Mouse (Mus musculus): Measurements from ENCODE around the gene Fads1. TPM values are rescaled to one million over a fixed set of nuclear protein-coding genes. Genes with fewer than 3 reads are reported as not detected.

The Fads1 gene
- polyA plus RNA-seq, 1 experiment from 2014 or later = 89.6 TPM

DNA sequence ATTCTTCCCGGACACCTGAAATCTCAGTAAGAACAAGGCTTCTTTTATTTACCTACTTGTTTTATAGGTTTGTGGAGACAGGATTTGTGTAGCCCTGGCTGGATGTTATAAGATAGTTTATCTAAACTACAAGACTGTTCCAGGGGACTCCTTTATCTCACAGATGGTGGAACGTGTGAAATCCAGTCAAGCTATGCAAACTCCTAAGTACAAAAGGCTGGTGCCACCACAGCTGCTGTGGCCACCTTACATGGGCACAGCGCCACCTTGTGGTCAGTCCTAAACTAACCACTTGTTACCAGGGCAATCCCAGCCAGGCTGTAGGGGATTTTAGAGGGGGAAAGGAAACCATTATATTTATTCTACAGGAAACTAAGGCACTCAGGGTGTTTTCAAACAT is 16.0 kb downstream of the Fads1 start:
- Histone ChIP-seq H3K36me3 (peaks cover 69% of the 10 kb centered on the region), H3K4me3 (no peak overlapping the region), H3K9me3 (no peaks in the 10 kb centered on the region), H3K27ac (no peak overlapping the region), H3K27me3 (ENCODE audit: insufficient read depth, poor library complexity, severe bottlenecking) (no peaks in the 10 kb centered on the region), H3K4me1 (peaks cover 9% of the 10 kb centered on the region)
- DNase-seq (ENCODE audit: low spot score) = no peak
- 28% methylated on average over 3 of the region's 3 CpGs for WGBS

DNA sequence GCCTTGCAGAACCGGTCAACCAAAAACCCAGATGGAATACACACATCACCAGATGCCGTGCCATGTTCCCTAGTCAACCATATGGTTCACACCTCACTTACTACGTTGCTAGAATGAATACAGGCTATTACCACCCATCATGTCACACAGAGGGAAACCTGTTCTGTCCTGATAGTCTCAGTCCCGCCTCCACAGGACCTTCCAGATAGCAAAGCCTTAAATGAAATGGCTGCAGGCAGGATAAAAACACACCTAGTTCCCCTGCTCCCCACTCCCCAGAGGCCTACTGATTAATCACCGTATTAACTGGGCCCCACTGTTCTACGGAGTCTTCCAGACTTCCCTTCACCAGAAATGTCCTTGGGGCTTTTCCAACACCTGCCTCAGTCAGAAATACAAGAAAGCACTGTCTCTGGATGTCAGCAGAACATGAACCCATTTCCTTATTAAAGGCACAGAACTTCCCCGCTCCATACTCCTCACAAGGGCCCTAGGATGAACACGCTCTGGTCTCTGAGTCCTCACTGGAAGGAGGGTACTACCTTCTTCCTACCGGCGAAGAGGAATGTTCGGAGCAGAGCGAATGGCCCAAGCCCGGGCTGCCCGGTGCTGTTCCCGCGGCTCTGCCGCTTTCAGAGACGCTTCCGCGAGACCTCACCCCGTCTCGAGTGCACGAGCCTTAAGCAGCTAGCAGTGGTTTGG is 20.6 kb downstream of the Fads1 start:
- 3% methylated on average over 23 of the region's 23 CpGs for WGBS

DNA sequence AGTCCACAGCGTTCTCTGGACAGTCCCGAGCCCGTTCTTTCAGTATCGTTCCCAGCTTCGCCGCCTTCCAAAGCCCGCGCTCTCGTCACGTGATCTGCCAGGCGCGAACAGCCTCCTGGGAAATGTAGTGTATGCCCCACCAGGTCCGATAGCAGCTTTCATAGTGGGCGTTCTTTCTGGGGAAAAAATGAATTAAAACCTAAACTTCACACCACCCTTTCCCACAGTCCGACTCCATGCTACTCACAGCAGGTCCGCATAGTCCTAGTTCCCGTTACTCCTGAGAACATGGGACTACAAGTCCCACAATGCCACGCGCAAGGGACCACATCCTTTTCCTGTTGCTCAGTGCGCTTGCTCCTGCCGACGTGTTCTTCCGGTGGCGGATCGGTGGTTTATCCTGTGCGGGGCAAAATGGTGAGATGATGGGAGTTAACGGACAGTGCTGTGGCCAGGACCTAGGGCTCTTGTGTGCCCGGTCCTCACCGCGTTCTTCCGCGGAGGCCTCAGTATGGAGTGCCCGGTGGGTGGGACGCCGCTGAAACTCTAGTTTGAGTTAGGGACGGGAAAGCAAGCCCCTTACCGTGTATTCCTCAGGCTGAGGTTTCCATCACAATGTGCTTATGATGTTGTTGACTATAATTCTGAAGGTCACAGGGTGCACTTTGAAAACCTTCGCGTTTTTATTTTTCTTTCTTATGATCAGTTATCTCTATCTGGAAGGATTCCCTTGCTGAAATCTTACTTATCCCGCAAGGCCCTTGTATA is 21.3 kb downstream of the Fads1 start, which contains the start of the genes Tmem258 and Fen1:
Gene Tmem258, plus strand, starts transcription at position 167 of the 768 bp plus-strand sequence.
Gene Fen1, minus strand, starts transcription at position 322 of the 768 bp plus-strand sequence.
- Histone ChIP-seq H3K9me3 (no peaks in the 10 kb centered on the region), H3K4me1 (peaks cover 17% of the 10 kb centered on the region), H3K36me3 (peaks cover 60% of the 10 kb centered on the region), H3K27me3 (ENCODE audit: insufficient read depth, poor library complexity, severe bottlenecking) (no peaks in the 10 kb centered on the region), H3K4me3 (peak within 1 kb of the TSS; percentile 91), H3K27ac (peak within 1 kb of the TSS; percentile 95)
- under 1% methylated on average over 40 of the region's 40 CpGs for WGBS
- DNase-seq (ENCODE audit: low spot score) = peak; percentile 96

More for the DNA sequence above, 20.6 kb downstream of the Fads1 start:
- Histone ChIP-seq H3K9me3 (no peaks in the 10 kb centered on the region), H3K36me3 (peaks cover 58% of the 10 kb centered on the region), H3K4me1 (peaks cover 17% of the 10 kb centered on the region), H3K27me3 (ENCODE audit: insufficient read depth, poor library complexity, severe bottlenecking) (no peaks in the 10 kb centered on the region), H3K4me3 (peak overlapping the region; percentile 91), H3K27ac (peak overlapping the region; percentile 95)
- no peak for DNase-seq (ENCODE audit: low spot score)

DNA sequence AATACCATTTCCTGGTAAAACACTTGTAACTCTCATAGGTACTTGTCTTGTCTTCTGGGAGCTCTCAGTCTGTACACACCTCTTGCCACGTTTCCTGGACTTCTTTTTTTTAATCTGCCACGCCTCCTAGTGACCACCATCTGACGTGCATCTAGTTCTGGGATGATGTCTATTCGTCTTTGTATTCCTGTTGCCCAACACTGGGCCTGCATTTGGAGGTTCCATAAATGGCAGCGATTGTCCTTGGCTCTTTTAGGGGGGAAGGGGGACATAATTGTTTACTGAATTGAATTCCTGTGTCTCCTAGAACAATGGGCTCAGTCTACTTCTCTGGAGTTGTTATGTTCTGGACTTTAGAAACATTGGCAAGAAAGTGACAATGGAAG is 21.9 kb downstream of the Fads1 start:
- H3K27ac ChIP-seq = peak overlapping the region; percentile 95
- H3K27me3 ChIP-seq (ENCODE audit: insufficient read depth, poor library complexity, severe bottlenecking) = no peaks in the 10 kb centered on the region
- H3K9me3 ChIP-seq = no peaks in the 10 kb centered on the region
- H3K4me1 ChIP-seq = peaks cover 17% of the 10 kb centered on the region
- DNase-seq (ENCODE audit: low spot score) = no peak
- peak overlapping the region; percentile 91 for H3K4me3 ChIP-seq
- 2% methylated on average over 5 of the region's 5 CpGs for WGBS
- H3K36me3 ChIP-seq = peaks cover 60% of the 10 kb centered on the region

DNA sequence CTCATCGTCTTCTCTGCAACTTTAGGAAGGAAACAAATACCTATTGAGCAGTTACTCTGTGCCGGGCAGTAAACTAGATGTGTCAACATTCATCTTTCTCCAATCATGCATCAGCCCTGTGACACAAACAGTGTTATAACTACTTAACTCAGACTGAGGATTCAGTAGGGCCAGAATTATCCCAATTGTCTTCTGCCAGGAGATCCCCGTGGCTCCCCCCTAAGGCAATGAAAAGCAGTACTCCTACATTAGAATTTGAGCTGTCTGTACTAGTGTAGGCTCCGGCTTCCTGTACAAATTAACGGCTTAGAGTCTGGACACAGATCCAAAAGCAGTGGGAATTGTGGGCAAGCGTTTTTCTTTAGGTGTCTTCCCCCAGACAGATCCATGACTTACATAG is 22.4 kb downstream of the Fads1 start:
- Histone ChIP-seq H3K4me3 (peak overlapping the region; percentile 91), H3K4me1 (peaks cover 17% of the 10 kb centered on the region), H3K9me3 (no peaks in the 10 kb centered on the region), H3K27me3 (ENCODE audit: insufficient read depth, poor library complexity, severe bottlenecking) (no peaks in the 10 kb centered on the region), H3K36me3 (peaks cover 60% of the 10 kb centered on the region), H3K27ac (no peak overlapping the region; the same call in 1 of the 2 replicates)
- 75% methylated on average over 6 of the region's 6 CpGs for whole genome bisulfite sequencing
- no peak for DNase-seq (ENCODE audit: low spot score)

DNA sequence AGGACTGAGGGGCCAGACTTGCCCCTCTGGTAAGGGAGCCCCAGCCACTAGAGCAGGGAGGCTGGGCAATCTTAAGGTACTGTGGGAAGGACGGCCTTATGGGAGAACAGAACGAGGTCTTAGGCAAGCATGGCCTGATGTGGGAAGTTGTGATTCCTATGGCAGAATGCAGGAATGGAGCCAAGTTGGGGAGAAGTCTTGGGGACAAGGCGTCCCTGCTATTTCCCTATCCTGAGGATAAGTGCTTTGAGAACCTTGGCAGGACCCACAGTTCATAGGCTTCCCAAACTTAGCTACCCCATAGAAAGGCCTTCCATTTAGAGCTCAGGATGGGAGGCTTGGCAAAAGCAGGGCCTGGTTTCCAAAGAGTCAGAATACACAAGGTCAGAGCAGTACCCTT is 26.2 kb downstream of the Fads1 start:
- Histone ChIP-seq H3K27me3 (ENCODE audit: insufficient read depth, poor library complexity, severe bottlenecking) (no peaks in the 10 kb centered on the region), H3K9me3 (no peaks in the 10 kb centered on the region), H3K4me1 (0 out of 2 replicates have a peak, but pooled peaks cover 8% of the 10 kb centered on the region), H3K36me3 (peaks cover 79% of the 10 kb centered on the region), H3K27ac (no peak overlapping the region), H3K4me3 (no peak overlapping the region)
- 76% methylated on average over 3 of the region's 3 CpGs for WGBS
- no peak for DNase-seq (ENCODE audit: low spot score)

DNA sequence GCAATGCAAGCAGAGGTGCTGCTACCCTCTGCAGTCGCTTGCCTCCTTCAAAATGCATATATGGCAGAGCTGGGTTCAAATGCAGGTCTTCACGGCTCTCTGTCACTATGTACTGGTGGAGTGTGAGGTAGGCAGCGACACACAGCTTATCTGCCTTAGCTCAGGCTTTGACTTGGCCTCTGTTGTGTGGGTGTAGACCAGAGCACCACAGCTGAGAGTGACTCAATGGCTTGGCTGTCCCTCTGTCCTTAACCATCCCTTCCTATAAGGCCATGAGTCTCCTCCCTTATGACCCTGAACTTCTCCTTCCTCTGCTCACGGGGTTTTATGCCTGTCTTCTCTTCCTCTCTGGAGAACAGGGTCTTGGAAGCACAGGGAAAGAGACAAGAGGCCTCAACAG is 28.2 kb downstream of the Fads1 start:
- no peak overlapping the region for H3K27ac ChIP-seq
- no peaks in the 10 kb centered on the region for H3K4me1 ChIP-seq
- no peaks in the 10 kb centered on the region for H3K27me3 ChIP-seq (ENCODE audit: insufficient read depth, poor library complexity, severe bottlenecking)
- no peak for DNase-seq (ENCODE audit: low spot score)
- H3K4me3 ChIP-seq = no peak overlapping the region
- no peaks in the 10 kb centered on the region for H3K9me3 ChIP-seq
- peaks cover 92% of the 10 kb centered on the region for H3K36me3 ChIP-seq
- WGBS = 78% methylated on average over 4 of the region's 4 CpGs

DNA sequence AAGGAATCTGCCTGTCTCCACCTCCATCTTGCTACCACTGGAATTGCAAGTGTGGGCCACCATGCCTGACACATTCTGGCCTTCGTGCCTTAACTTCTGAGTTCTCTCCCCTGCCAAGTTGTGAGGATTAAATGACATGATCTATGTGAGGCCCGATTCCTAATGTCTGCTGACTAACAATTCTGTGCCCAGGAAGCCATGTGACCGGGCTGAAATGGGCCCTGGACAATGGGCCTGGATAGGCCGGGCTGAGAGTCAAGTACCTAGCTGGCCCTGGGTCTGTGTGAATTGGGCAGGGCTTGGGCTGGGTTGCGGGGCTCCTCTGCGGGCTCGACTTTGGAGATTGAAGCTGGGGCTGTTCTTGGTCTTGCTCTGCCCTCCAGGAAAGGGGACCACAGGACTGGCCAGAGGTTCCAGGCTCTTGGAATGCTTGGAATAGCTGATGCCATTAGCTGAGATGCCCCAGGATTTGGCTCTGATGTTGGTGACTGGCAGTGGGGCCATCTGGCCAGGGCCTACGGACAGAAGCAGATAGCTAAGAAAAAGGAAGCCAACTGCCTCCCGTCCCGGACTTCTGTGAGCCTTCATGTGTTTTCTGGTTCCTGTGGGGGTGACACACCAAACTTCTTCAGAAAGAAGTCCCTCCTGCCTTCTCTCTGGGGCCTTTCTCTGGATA is 31.2 kb downstream of the Fads1 start:
- Histone ChIP-seq H3K27me3 (ENCODE audit: insufficient read depth, poor library complexity, severe bottlenecking) (no peaks in the 10 kb centered on the region), H3K27ac (no peak overlapping the region), H3K4me3 (no peak overlapping the region), H3K9me3 (no peaks in the 10 kb centered on the region), H3K4me1 (no peaks in the 10 kb centered on the region), H3K36me3 (peaks cover 82% of the 10 kb centered on the region)
- 87% methylated on average over 10 of the region's 10 CpGs for WGBS
- no peak for DNase-seq (ENCODE audit: low spot score)

DNA sequence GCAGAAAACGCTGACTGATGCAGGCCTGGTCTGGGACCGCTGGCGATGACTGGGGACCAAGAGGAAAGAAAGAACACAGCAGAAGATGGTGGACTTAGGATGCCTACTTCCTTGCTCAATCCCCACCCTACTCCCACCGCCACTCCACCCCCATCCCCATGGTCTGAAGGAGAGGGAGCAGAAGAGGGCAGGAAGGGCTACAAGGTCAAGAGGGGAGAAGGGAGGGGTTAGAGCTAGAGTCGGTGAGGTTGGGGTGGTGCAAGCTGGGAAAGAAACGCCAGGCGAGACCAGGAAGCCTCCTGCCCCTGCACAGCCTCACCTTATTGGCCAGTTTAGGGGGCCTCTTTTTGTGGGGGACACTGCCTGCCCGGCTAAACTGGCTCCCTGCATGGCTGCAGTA is 33.4 kb downstream of the Fads1 start:
- 75% methylated on average over 8 of the region's 8 CpGs for WGBS
- H3K4me1 ChIP-seq = peaks cover 11% of the 10 kb centered on the region
- DNase-seq (ENCODE audit: low spot score) = no peak
- H3K36me3 ChIP-seq = peaks cover 72% of the 10 kb centered on the region
- no peak overlapping the region for H3K4me3 ChIP-seq
- no peak overlapping the region for H3K27ac ChIP-seq
- no peaks in the 10 kb centered on the region for H3K27me3 ChIP-seq (ENCODE audit: insufficient read depth, poor library complexity, severe bottlenecking)
- H3K9me3 ChIP-seq = no peaks in the 10 kb centered on the region

DNA sequence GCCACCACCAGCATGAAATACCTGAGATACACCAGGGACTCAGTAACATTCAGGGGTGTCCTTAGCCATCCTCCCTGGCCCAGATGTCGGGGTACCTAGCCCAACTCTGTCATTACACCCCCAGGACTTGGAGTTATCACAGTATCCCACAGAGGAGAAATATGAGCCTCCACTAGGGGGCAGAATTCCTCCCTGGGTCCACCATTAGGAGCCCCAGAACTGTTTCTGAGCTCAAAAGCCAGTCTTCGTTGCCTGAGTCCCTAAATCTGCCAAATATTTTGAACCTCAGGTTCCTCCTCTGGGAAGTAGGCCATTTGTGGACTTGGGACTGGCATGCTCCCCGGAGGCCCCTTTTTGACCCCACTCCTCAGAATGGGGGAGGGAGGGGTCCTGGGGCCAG is 36.4 kb downstream of the Fads1 start:
- no peaks in the 10 kb centered on the region for H3K9me3 ChIP-seq
- DNase-seq (ENCODE audit: low spot score) = no peak
- peaks cover 46% of the 10 kb centered on the region for H3K36me3 ChIP-seq
- H3K4me3 ChIP-seq = no peak overlapping the region
- peaks cover 35% of the 10 kb centered on the region for H3K4me1 ChIP-seq
- WGBS = 53% methylated on average over 3 of the region's 3 CpGs
- peak overlapping the region; percentile 57 for H3K27ac ChIP-seq
- no peaks in the 10 kb centered on the region for H3K27me3 ChIP-seq (ENCODE audit: insufficient read depth, poor library complexity, severe bottlenecking)

DNA sequence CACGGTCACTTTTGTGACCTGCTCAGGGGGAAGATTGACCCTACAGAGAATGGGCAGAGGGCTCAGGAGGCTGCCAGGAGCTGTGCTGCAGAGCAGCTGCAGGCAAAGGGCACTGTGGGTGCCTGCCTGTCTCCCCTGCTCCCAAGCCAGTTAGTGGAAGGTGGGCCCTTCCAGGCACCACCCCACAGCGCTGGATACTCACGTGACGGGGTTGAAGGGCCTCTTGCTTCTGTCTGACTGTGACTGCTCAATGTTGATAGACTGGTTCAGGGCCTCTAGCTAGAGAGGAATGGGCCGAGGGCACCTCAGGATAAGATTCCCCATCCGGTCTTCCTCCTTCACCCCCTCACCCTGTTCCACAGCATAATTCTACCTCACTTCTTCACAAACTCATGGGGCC is 36.9 kb downstream of the Fads1 start:
- no peak for DNase-seq (ENCODE audit: low spot score)
- Histone ChIP-seq H3K4me1 (peaks cover 40% of the 10 kb centered on the region), H3K27me3 (ENCODE audit: insufficient read depth, poor library complexity, severe bottlenecking) (no peaks in the 10 kb centered on the region), H3K4me3 (no peak overlapping the region), H3K27ac (peak overlapping the region; percentile 57), H3K9me3 (no peaks in the 10 kb centered on the region), H3K36me3 (peaks cover 46% of the 10 kb centered on the region)
- WGBS = 68% methylated on average over 6 of the region's 6 CpGs

DNA sequence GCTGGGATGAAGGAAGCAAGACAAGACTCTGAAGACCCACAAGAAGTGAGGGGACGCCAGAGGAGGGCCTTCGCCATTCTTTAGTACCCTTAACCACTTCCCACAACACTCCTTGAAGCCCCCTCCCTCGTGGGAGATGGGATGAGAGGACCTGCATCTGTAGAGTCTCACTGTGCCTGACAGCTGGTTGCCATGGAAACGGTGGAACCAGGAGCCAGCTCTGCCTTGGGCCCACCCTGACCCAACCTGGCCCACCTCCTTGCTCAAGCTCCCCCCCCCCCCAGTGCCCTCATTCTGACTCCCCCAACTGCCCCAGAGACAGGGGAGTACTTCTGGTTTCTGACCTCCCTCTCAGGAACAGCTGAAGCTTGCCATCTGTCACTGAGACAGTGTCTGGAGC is 38.9 kb downstream of the Fads1 start:
- Histone ChIP-seq H3K27ac (peak overlapping the region; percentile 63; the same call in 1 of the 2 replicates), H3K9me3 (no peaks in the 10 kb centered on the region), H3K4me3 (no peak overlapping the region), H3K27me3 (ENCODE audit: insufficient read depth, poor library complexity, severe bottlenecking) (no peaks in the 10 kb centered on the region), H3K36me3 (peaks cover 33% of the 10 kb centered on the region), H3K4me1 (peaks cover 52% of the 10 kb centered on the region)
- 23% methylated on average over 4 of the region's 4 CpGs for WGBS
- DNase-seq (ENCODE audit: low spot score) = peak; percentile 85

DNA sequence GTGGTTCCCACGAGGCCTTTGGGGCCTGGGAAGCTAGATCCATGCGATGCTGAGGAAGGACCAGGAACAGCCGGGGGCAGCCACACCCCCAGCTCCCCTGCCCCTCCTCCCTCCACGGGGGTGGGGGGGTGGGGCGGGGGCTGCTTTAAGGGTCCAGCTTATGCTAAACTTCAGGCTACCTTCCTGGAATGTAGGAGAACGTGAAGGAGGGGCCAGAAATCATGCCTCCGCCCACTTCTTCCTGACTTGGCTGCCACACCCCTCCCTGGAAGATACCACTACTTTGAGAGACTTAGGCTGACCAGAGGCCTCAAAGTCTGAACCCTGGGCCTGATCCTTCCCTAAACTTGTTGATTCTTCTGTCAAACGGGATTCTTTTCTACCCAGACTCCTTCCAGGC is 40.0 kb downstream of the Fads1 start:
- no peak for DNase-seq (ENCODE audit: low spot score)
- H3K4me3 ChIP-seq = no peak overlapping the region
- peaks cover 52% of the 10 kb centered on the region for H3K4me1 ChIP-seq
- WGBS = 31% methylated on average over 8 of the region's 8 CpGs
- H3K36me3 ChIP-seq = peaks cover 26% of the 10 kb centered on the region
- H3K9me3 ChIP-seq = no peaks in the 10 kb centered on the region
- no peaks in the 10 kb centered on the region for H3K27me3 ChIP-seq (ENCODE audit: insufficient read depth, poor library complexity, severe bottlenecking)
- H3K27ac ChIP-seq = peak overlapping the region; percentile 62
